Mouse (Mus musculus) ES-E14 (cell line): Measurements from ENCODE around the gene Plin2.

Source experiments
- CHD2 ChIP-seq: IDR thresholded peaks from 2 replicates; pipeline ENCODE4 v1.6.1; 2014; ENCODE audit warnings: mild to moderate bottlenecking, low read depth, low read length, inconsistent platforms
- HCFC1 ChIP-seq: IDR thresholded peaks from 2 replicates; pipeline ENCODE4 v1.6.1; 2012; ENCODE audit warnings: low read length, inconsistent platforms, borderline replicate concordance; ENCODE audit not compliant: insufficient read depth
- ZC3H11A ChIP-seq: IDR thresholded peaks from 2 replicates; pipeline ENCODE4 v1.6.1; 2012; ENCODE audit warnings: low read depth, mild to moderate bottlenecking, inconsistent platforms, low read length, borderline replicate concordance
- ZNF384 ChIP-seq: IDR thresholded peaks from 2 replicates; pipeline ENCODE4 v1.6.1; 2012; ENCODE audit warnings: low read depth, low read length, inconsistent platforms

DNA sequence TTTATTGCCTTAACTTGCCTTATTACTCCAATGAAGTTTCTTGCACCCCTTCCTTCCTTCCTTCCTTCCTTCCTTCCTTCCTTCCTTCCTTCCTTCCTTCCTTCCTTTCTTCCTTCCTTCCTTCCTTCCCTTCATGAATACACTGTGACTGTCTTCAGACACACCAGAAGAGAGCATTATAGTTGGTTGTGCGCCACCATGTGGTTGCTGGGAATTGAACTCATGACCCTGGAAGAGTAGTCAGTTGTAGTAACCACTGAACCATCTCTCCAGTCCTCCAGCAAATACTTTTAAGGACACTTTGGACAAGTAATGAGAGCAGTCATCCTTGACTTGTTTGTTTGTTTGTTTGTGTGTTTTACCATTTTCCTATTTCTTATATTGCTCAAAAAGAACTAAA is 38.9 kb upstream of the Plin2 start:
- TF ChIP-seq CHD2 (no peak), ZNF384 (no peak), HCFC1 (no peak), ZC3H11A (no peak)
